Mouse (Mus musculus) MEL-GATA-1-ER (cell line): ENCODE data around the gene Cap2.

ENCODE experiments used
- DNase-seq: peaks from one replicate; pipeline ENCODE4 v3.0.0-alpha.2; 2012; ENCODE audit warnings: low read depth; ENCODE audit errors: extremely low read depth

Gene Cap2

DNA sequence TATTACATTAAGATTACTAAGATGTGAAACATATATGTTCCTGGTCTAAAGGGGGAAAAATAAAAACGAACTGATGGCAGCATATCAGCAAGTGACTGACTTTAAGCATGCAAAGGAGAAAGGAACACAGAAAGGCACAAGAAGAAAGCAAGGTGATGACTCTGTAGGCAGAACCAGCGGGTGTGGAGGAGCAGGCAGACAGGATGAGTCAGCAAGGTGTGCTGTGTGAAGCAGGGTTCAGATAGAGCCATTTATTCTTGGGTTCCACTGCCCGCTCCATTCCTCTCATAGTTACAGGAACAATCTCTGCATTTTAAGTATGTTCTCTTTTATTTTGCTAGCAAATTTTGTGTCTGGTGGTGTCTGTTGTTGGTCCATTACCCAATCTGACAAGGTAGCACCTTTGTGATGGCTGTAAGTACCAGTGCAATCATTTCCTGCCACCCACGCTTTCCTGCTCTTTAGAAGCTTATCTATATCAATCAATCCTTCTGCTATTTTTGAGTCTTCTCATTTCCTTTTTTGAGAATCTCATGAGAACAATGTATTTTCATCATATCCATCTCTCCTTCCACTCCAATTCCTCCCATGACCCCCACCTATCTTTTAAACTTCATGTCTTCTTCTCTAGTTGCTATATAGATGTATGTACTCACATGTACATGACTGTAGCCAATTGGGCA is 189.1 kb downstream of the Cap2 start:
- no peak for DNase-seq

- DNase-seq: no peak
These were observed 193.8 kb downstream of the Cap2 start for GRCm38 (mm10) chr13:46695296-46695908.

DNA sequence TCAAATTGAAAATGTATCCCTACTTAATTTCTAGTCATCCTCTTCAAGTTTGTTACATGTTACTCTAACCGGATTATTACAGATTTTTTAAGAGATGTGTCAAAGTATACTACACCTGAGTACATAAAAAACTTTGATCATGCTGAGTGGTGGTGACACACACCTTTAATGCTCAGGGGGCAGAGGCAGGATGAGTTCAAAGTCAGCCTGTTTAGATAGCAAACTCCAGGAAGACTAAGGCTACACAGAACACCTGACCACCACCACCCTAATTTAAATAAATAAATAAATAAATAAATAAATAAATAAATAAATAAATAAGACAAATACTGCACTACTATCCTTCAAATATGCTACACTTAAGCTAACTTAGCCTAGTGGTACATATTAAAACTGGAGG is 194.3 kb downstream of the Cap2 start:
- no peak for DNase-seq

- peak; percentile 61 for DNase-seq
These were observed 195.1 kb downstream of the Cap2 start for GRCm38 (mm10) chr13:46696788-46697187.

DNA sequence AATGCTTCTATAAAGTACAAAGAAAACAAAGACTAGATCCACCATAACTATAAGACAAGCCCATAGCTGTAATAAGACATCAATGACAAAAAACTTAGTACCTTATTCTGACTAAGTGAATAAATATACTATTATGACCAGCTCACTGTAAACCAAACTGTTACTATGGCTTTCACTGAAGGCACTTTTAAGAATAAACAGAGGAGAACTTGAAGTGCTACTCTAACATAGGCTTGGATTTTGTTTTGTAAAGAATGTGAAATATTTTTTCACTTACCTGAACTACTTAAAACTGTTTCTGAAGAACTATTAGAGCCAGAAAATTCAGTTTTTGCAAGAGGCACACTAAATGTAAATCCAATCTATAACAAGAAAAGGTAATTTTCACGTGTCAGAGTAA is 197.7 kb downstream of the Cap2 start:
- DNase-seq: no peak
